Mouse (Mus musculus) natural killer cell, adult 2 months (primary cell): ENCODE results near the gene Acsl5.
A peak's percentile ranks its signal among the peaks of the same experiment; 100 is the strongest.

Experiments
- DNase-seq, 2 experiments: peaks; one replicate each; pipeline ENCODE4 v3.0.0; 2022; ENCODE audit warnings: low spot score in 2 of 2

The Acsl5 gene

DNA sequence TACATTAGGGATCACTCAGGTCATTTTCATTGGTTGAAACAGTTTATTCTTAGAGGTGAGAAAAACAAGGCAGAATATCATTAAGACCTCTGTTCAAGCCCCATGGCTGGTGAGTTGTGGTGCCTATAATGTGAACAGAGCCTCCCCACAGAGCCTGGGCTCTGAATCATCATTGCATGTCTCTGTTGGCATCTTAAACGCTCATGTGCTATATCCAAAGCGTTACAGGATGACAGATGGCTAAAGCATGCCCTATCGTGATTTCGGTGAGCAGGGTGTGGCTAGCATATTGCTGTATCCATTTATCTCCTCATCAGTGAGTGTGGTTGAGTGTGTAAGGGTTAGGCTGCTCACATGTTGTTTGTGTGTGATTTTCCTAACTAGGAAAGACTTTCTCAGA lies 75.8 kb downstream of the Acsl5 start:
- no peak for DNase-seq

DNA sequence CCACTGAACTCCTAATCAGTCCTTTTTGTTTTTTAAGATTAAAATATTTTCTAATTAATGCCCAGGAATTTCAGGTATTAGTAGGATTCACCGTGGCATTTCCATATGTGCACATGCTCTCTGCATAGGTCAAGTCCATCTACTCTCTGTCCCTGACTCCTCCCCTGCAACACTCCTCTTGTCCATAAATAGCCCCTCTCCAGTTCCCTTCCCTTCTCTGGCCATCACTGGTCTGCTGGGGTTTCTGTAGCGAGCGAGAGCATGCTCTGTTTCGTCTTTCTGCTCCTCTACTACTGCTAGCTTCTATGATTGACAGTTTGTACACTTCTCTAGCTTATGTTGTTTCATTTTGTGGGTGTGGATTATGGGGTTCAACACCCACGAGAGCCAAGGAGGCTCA lies 80.0 kb downstream of the Acsl5 start:
- no peak for DNase-seq

DNA sequence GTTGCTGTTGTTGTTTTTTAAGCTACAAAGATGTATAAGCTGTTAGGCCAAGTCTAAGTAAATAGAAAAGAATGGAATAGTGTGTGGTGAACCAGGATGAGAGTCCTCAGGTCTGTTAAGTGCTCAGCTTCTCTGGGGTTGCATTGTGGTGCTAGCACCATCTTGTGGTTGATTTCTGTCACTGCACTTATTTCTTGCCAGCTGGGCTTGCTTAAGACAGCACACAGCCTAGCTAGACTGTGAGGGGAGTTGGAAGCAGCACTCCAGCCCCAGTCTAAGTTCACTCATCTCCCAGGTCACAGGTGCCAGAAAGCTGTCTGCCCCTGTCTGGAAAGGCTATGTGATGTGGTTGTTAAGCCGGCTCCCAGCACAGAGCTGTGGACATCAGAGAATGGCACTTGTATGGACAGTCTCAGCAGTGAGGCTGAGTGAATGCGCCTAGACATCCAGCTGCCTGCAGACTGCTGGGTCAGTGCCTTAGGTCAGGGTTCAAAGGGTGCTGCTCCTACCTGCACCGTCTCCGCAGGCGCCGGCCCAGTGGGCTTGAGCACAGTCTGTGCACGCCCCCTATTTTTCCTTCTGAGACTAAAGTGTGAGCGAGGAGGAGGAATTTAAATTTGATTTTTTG lies 81.0 kb downstream of the Acsl5 start:
- DNase-seq, result peak; percentile 45 to 53

DNA sequence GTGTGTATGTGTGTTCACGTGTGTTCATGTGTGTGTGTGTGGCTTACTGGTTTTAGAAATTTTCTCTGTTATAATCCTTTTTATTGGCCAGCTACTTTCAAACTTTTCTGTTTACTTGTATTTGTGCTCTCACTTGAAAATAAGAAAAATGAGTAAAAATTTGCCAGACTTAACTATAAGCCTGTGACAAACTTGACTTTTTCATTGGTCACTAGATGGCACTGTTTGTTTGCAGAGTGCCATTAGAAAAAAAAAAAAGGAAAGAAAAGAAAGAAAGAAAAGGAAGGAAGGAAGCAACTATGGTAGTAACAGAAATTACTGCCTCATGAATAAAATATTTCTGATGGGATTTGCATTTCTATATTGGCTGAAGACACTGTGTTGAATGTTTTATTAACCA lies 84.1 kb downstream of the Acsl5 start:
- DNase-seq, result no peak

DNA sequence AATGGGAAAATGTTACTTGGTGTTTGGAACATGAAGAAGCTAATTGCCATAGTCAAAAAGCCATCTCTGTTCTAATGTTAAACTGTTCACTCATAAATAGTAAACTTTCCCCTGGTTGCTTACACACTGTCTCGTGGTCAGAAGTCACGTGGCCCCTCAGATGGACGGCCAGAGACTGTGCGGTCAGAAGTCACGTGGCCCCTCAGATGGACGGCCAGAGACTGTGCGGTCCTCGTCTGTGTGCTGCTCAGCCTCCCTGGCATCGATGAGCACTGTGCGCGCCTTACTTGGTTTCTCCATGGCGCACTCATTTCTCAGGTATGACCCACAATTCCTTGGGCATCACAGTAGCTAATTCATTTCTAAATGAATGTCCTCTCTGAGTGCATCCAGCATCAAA lies 84.7 kb downstream of the Acsl5 start:
- no peak for DNase-seq

DNA sequence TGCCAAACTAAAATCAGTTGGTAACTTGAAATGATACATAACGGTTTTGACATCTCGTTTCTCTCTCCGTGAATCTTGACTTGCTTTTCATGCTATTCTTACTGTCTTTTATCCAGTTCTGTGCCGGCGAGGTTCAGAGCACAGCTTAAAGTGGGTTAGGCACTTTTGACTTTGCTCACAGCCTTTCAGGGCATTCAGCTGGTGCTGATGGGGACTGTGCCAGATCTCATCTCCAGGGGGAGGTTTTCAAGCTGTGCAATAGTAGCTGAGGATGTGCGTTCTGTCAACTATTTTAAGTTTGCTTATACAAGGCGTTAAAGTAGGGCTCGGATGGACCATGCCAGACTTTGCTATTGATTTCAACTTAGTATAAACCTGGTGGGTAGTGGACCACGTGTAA lies 85.3 kb downstream of the Acsl5 start:
- no peak for DNase-seq

DNA sequence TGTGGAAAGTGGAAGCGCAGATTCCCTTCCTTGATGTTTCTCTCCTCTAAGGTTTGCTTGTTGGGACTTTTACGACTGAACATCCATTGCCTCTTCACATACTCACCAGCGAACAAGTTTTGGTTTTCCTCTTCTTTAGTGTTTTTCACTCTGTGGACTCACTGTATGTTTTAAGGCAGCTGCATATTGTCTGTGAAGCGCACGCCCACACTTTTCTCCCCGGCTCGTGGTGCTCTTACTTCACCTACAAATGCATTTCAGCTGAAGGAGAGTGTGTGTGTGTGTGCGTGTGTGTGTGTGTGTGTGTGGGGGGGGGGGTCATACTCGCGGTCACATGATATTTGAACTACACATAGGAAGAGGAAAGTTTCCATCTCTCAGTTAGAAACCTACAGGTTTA lies 85.9 kb downstream of the Acsl5 start:
- no peak for DNase-seq

DNA sequence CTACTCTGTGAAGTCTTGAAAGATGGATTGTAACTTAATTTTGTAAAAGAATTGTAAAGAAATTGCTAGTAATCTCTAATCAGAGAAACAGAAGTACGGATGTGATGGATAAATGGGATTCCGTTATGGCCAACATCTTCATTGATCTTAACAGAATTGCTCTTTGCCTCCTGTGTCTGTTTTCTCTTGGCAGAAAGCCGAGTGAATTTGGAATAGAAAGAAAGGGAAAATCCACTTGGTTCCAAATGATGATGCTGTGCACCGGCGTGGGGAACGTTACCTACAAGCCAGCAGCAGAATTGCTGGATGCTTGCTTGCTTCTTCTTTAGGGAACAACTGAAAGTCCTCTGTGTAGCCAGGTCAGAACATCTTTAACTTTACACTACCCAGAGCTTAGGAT lies 88.8 kb downstream of the Acsl5 start:
- DNase-seq, result no peak

DNA sequence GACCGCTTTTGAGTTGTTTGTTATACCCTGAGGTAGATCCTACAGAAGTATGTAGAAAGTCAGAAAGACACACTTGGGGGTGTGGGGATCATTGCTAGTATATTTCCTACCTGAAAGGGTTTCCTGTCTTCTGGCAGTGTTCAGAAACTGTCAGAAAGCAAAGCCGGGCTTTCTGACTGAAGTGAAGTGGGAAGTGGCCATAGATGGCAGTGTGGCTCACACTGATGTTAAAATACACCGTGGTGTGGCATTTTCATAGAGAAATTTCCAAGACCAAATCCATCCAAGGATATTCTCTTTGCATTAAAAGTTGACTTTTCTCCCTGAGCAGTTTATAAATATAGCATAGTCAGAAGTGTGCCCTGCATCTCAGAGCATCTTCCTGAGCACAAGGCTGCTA lies 89.6 kb downstream of the Acsl5 start:
- DNase-seq, result no peak

DNA sequence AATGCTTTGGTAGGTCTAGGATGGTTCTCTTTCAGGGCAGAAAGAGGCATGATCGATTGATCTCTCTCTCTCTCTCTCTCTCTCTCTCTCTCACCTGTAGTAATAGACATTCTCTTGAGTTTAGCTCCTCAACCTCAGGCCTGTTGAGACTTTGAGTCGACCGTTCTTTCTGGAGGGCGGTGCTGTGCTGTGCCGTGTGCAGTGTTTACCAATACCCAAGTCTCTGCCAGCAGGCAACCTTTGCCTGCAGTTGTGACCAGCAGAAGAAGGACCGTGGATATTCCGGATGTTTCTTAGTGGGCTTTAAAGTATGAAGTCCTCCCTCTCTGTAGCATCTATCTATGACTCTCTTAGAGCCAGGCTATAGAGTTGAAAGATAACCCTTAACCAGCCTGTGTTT lies 90.7 kb downstream of the Acsl5 start:
- no peak for DNase-seq

DNA sequence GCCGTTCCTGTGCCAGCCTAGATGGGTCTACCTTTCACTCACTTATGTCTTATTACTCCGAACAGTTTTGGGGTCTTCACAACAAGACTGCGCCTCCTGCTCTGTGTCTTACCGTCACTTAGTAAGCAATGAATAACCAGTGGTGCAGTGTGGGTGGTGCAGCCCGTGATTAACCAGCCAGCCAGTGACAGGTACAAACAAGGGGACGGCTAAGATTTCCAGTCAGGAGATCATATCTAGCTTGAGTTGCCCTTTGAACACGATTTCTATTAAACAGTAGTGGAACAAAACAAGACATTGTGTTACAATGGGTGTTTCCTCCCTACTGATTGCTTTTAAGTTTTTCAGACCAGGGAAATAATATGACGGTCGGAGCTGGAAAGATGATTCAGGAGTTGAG lies 91.5 kb downstream of the Acsl5 start:
- DNase-seq, result no peak
